Mouse (Mus musculus): ENCODE measurements around the gene Vmn1r34. TPM values are rescaled to one million over a fixed set of nuclear protein-coding genes. Genes with fewer than 3 reads are reported as not detected.
"Not testable (repeated sequence)": the region's sequence is repeated elsewhere in the genome, so short reads cannot be mapped to it uniquely, and the experiment has no call there.

The Vmn1r34 gene
- not detected for total RNA-seq (2022)

- DNase-seq (ENCODE audit: low spot score in 2 of 2): no peak
These were observed at the start of gene Vmn1r34 for GRCm38 (mm10) chr6:66643779-66644178. Gene Vmn1r34, minus strand, starts transcription at chr6:66643879.

- DNase-seq (ENCODE audit: low spot score in 2 of 2): no peak
These were observed 42.1 kb upstream of the Vmn1r34 start, which contains the start of gene Vmn1r35 for GRCm38 (mm10) chr6:66685806-66686205. Gene Vmn1r35, minus strand, starts transcription at chr6:66685906.

- not testable (repeated sequence) for DNase-seq (ENCODE audit: low spot score in 2 of 2)
These were observed 25.5 kb downstream of the Vmn1r34 start, which contains the start of gene Vmn1r33 for GRCm38 (mm10) chr6:66618182-66618581. Gene Vmn1r33, minus strand, starts transcription at chr6:66618282.

- DNase-seq (ENCODE audit: low spot score in 2 of 2): no peak
These were observed 47.9 kb downstream of the Vmn1r34 start for GRCm38 (mm10) chr6:66595804-66596203.

Other genes starting within 250 kb of the Vmn1r34 start
- gene Mad2l1, start 108.5 kb downstream of the Vmn1r34 start, total RNA-seq (2022): 1 to 10 TPM; 5.8 to 7.4 (median 6.9) TPM
- not detected for gene Vmn1r32, start 83.8 kb downstream of the Vmn1r34 start, total RNA-seq (2022)
- not detected for gene Vmn1r33, start 25.6 kb downstream of the Vmn1r34 start, total RNA-seq (2022)
- gene Vmn1r35, start 42.0 kb upstream of the Vmn1r34 start, total RNA-seq (2022): not detected
- gene Vmn1r36, start 75.3 kb upstream of the Vmn1r34 start, total RNA-seq (2022): not detected
- not detected for gene Vmn1r37, start 85.5 kb upstream of the Vmn1r34 start, total RNA-seq (2022)
- not detected for gene Vmn1r38, start 138.7 kb upstream of the Vmn1r34 start, total RNA-seq (2022)
- gene Vmn1r39, start 166.7 kb upstream of the Vmn1r34 start, total RNA-seq (2022): not detected